Comparison of ENCODE assay signal across 14 mouse cellular contexts in the genomic region with DNA sequence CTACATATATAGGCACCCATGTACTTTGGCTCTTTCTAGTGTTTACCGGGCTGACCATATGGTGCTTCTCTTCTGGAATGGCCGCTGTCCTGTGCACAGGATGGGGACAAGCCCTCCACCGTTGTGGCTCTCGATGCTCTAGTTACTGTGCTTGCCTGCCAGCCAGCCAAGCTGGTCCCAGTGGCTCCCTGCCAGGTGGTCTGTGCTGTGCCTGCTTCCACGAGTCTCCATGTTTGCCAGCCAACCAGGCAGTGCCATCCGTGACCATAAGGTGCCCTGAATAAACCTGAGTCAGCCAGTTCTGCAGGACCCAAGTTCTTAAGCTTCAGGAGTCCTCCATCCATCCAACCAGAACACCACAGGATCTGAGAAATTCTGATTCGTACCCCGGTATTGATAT. TPM values are rescaled to one million over a fixed set of nuclear protein-coding genes. Genes with fewer than 3 reads are reported as not detected.
A peak's percentile ranks its signal among the peaks of the same experiment; 100 is the strongest.
DNase-seq lines count a peak whose midpoint lies in the region; ATAC-seq and TF ChIP-seq lines count a peak whose summit lies in the region.
"Had no signal": no experiment of that assay in that cellular context is flagged by ENCODE, and none has a peak within 500 bp of the region (broad histone marks: within the 10 kb centered on the region; RNA-seq: fewer than 3 reads in every experiment).

No protein-coding gene starts in this region.

- 58% methylated on average over 8 of the region's 8 CpGs for WGBS in hindbrain, postnatal 0 days
- 68% methylated on average over 8 of the region's 8 CpGs for WGBS in hindbrain, embryonic 14.5 days
- 51% methylated on average over 8 of the region's 8 CpGs for WGBS in forebrain, postnatal 0 days
- 86% methylated on average over 8 of the region's 8 CpGs for WGBS in kidney, embryonic 15.5 days

- no peak overlapping the region for H3K27ac ChIP-seq in hindbrain, postnatal 0 days
- no peak overlapping the region for H3K27ac ChIP-seq in hindbrain, embryonic 14.5 days
- H3K27ac ChIP-seq in forebrain, postnatal 0 days (ENCODE audit: low read depth, low read length): no peak overlapping the region
- no peak overlapping the region for H3K27ac ChIP-seq in kidney, embryonic 15.5 days
- H3K27ac ChIP-seq: hindbrain, embryonic 15.5 days; kidney, postnatal 0 days had no signal

- TF ChIP-seq CTCF in hindbrain, postnatal 0 days (IDR thresholded peaks at IDR 0.05; ENCODE audit: low read depth): no peak
- TF ChIP-seq CTCF in forebrain, postnatal 0 days (IDR thresholded peaks at IDR 0.05; ENCODE audit: low read depth): no peak

- no peak for ATAC-seq in hindbrain, postnatal 0 days
- ATAC-seq in hindbrain, embryonic 14.5 days (ENCODE audit: low FRiP score): no peak
- ATAC-seq in forebrain, postnatal 0 days: no peak; the same call in 1 of the 2 replicates
- ATAC-seq in kidney, embryonic 15.5 days (replicated peaks; ENCODE audit: low FRiP score): no peak

- H3K36me3 ChIP-seq in hindbrain, postnatal 0 days (ENCODE audit: insufficient read depth, low read length): no peaks in the 10 kb centered on the region
- no peaks in the 10 kb centered on the region for H3K36me3 ChIP-seq in hindbrain, embryonic 14.5 days (replicated peaks; ENCODE audit: control insufficient read depth, insufficient read depth)
- no peaks in the 10 kb centered on the region for H3K36me3 ChIP-seq in forebrain, postnatal 0 days (ENCODE audit: insufficient read depth)
- no peaks in the 10 kb centered on the region for H3K36me3 ChIP-seq in kidney, embryonic 15.5 days
- H3K36me3 ChIP-seq: heart, embryonic 13.5 days; hindbrain, embryonic 15.5 days had no signal

- no peak overlapping the region for H3K9ac ChIP-seq in hindbrain, postnatal 0 days (replicated peaks; ENCODE audit: low read length)
- H3K9ac ChIP-seq in hindbrain, embryonic 14.5 days: no peak overlapping the region
- H3K9ac ChIP-seq in forebrain, postnatal 0 days: no peak overlapping the region
- H3K9ac ChIP-seq in kidney, embryonic 15.5 days: no peak overlapping the region
- H3K9ac ChIP-seq: hindbrain, embryonic 15.5 days had no signal

- DNase-seq in hindbrain, postnatal 0 days (ENCODE audit: low spot score): peak; percentile 59
- no peak for DNase-seq in hindbrain, embryonic 14.5 days (ENCODE audit: low spot score)
- DNase-seq in right cerebral cortex, postnatal 10 days (ENCODE audit: low spot score in 2 of 2): peak; percentile 41 to 52
- no peak for DNase-seq in right cerebral cortex, postnatal 25 days
- DNase-seq in cerebellum, adult 8-10 months: peak; percentile 82
- DNase-seq in forebrain, postnatal 0 days: peak; percentile 32
- DNase-seq: thymus, postnatal 25 days had no signal

- H3K9me3 ChIP-seq in hindbrain, postnatal 0 days (ENCODE audit: low read length): no peaks in the 10 kb centered on the region
- no peaks in the 10 kb centered on the region for H3K9me3 ChIP-seq in hindbrain, embryonic 14.5 days (ENCODE audit: control insufficient read depth, low read length)
- no peaks in the 10 kb centered on the region for H3K9me3 ChIP-seq in forebrain, postnatal 0 days (ENCODE audit: low read length)
- H3K9me3 ChIP-seq in kidney, embryonic 15.5 days (replicated peaks): no peaks in the 10 kb centered on the region
- H3K9me3 ChIP-seq: heart, embryonic 13.5 days; hindbrain, embryonic 15.5 days had no signal

- no peak overlapping the region for H3K4me3 ChIP-seq in hindbrain, postnatal 0 days (ENCODE audit: low read length)
- H3K4me3 ChIP-seq in hindbrain, embryonic 14.5 days (replicated peaks; ENCODE audit: low read length): no peak overlapping the region
- H3K4me3 ChIP-seq in forebrain, postnatal 0 days (ENCODE audit: low read depth, low read length): no peak overlapping the region
- no peak overlapping the region for H3K4me3 ChIP-seq in kidney, embryonic 15.5 days (replicated peaks)
- H3K4me3 ChIP-seq: heart, embryonic 13.5 days; hindbrain, embryonic 15.5 days had no signal

- no peak overlapping the region for H3K4me2 ChIP-seq in hindbrain, postnatal 0 days (ENCODE audit: low read depth, low read length)
- no peak overlapping the region for H3K4me2 ChIP-seq in hindbrain, embryonic 14.5 days (replicated peaks)
- H3K4me2 ChIP-seq in forebrain, postnatal 0 days (ENCODE audit: low read depth): no peak overlapping the region
- H3K4me2 ChIP-seq in kidney, embryonic 15.5 days: no peak overlapping the region
- H3K4me2 ChIP-seq: heart, embryonic 13.5 days; hindbrain, embryonic 15.5 days had no signal

- no peaks in the 10 kb centered on the region for H3K27me3 ChIP-seq in hindbrain, postnatal 0 days (ENCODE audit: insufficient read depth, low read length)
- no peaks in the 10 kb centered on the region for H3K27me3 ChIP-seq in hindbrain, embryonic 14.5 days (ENCODE audit: control insufficient read depth, insufficient read depth, low read length)
- no peaks in the 10 kb centered on the region for H3K27me3 ChIP-seq in forebrain, postnatal 0 days (ENCODE audit: insufficient read depth, low read length)
- H3K27me3 ChIP-seq in kidney, embryonic 15.5 days: no peaks in the 10 kb centered on the region
- H3K27me3 ChIP-seq: heart, embryonic 13.5 days; hindbrain, embryonic 15.5 days had no signal

- no peaks in the 10 kb centered on the region for H3K4me1 ChIP-seq in hindbrain, postnatal 0 days (ENCODE audit: insufficient read depth, low read length)
- no peaks in the 10 kb centered on the region for H3K4me1 ChIP-seq in hindbrain, embryonic 14.5 days (replicated peaks; ENCODE audit: control insufficient read depth, insufficient read depth, low read length)
- no peaks in the 10 kb centered on the region for H3K4me1 ChIP-seq in forebrain, postnatal 0 days (ENCODE audit: insufficient read depth)
- peaks cover 19% of the 10 kb centered on the region for H3K4me1 ChIP-seq in kidney, embryonic 15.5 days
- H3K4me1 ChIP-seq: hindbrain, embryonic 15.5 days had no signal

RNA-seq across cellular contexts. Expression of a gene that starts 31.8 kb away (rescaled TPM):
- not detected in 2 replicates for total RNA-seq in hindbrain, postnatal 0 days (2014; rRNA removed)
- polyA plus RNA-seq in hindbrain, postnatal 0 days (2015; fragmentation: Nextera tagmentation; extraction: Ambion mirVana): not detected in 2 replicates
- not detected in 2 replicates for polyA plus RNA-seq in hindbrain, embryonic 14.5 days (2014; fragmentation: Nextera tagmentation; extraction: Ambion mirVana)
- total RNA-seq in forebrain, postnatal 0 days (2014; rRNA removed): not detected in 2 replicates
- polyA plus RNA-seq in forebrain, postnatal 0 days (2015; fragmentation: Nextera tagmentation; extraction: Ambion mirVana): not detected in 2 replicates
- not detected in 2 replicates for polyA plus RNA-seq in kidney, embryonic 15.5 days (2015; fragmentation: Nextera tagmentation; extraction: Ambion mirVana)
- total RNA-seq: left cerebral cortex, adult 8-10 months; liver, adult 2 months had no signal
- polyA plus RNA-seq: embryonic facial prominence, embryonic 14.5 days; heart, embryonic 13.5 days; hindbrain, embryonic 15.5 days; kidney, postnatal 0 days; liver, adult 2 months had no signal

RNA-seq across cellular contexts. Expression of a gene that starts 38.2 kb away (rescaled TPM):
- not detected in 2 replicates for total RNA-seq in hindbrain, postnatal 0 days (2014; rRNA removed)
- not detected in 2 replicates for polyA plus RNA-seq in hindbrain, postnatal 0 days (2015; fragmentation: Nextera tagmentation; extraction: Ambion mirVana)
- polyA plus RNA-seq in hindbrain, embryonic 14.5 days (2014; fragmentation: Nextera tagmentation; extraction: Ambion mirVana): not detected in 2 replicates
- not detected in 2 replicates for total RNA-seq in forebrain, postnatal 0 days (2014; rRNA removed)
- polyA plus RNA-seq in forebrain, postnatal 0 days (2015; fragmentation: Nextera tagmentation; extraction: Ambion mirVana): not detected in 2 replicates
- polyA plus RNA-seq in kidney, embryonic 15.5 days (2015; fragmentation: Nextera tagmentation; extraction: Ambion mirVana): not detected in 2 replicates
- total RNA-seq: left cerebral cortex, adult 8-10 months; liver, adult 2 months had no signal
- polyA plus RNA-seq: embryonic facial prominence, embryonic 14.5 days; heart, embryonic 13.5 days; hindbrain, embryonic 15.5 days; kidney, postnatal 0 days; liver, adult 2 months had no signal

RNA-seq across cellular contexts. Expression of a gene that starts 38.4 kb away (rescaled TPM):
- 22.7 and 25.4 TPM in 2 replicates for total RNA-seq in hindbrain, postnatal 0 days (2014; rRNA removed)
- polyA plus RNA-seq in hindbrain, postnatal 0 days (2015; fragmentation: Nextera tagmentation; extraction: Ambion mirVana): 17.2 and 19.9 TPM in 2 replicates
- 6.4 and 7.3 TPM in 2 replicates for polyA plus RNA-seq in hindbrain, embryonic 14.5 days (2014; fragmentation: Nextera tagmentation; extraction: Ambion mirVana)
- total RNA-seq in forebrain, postnatal 0 days (2014; rRNA removed): 5.6 and 6.6 TPM in 2 replicates
- polyA plus RNA-seq in forebrain, postnatal 0 days (2015; fragmentation: Nextera tagmentation; extraction: Ambion mirVana): 10.2 and 13.0 TPM in 2 replicates
- polyA plus RNA-seq in kidney, embryonic 15.5 days (2015; fragmentation: Nextera tagmentation; extraction: Ambion mirVana): 1.8 and 2.3 TPM in 2 replicates

RNA-seq across cellular contexts. Expression of a gene that starts 47.3 kb away (rescaled TPM):
- total RNA-seq in hindbrain, postnatal 0 days (2014; rRNA removed): 1.0 TPM in 1 of 2 replicates, not detected in the other
- 2.1 and 2.9 TPM in 2 replicates for polyA plus RNA-seq in hindbrain, postnatal 0 days (2015; fragmentation: Nextera tagmentation; extraction: Ambion mirVana)
- polyA plus RNA-seq in hindbrain, embryonic 14.5 days (2014; fragmentation: Nextera tagmentation; extraction: Ambion mirVana): not detected in 2 replicates
- 21.2 and 45.2 TPM in 2 replicates for total RNA-seq in forebrain, postnatal 0 days (2014; rRNA removed)
- 0.60 TPM in 1 of 2 replicates, not detected in the other for polyA plus RNA-seq in forebrain, postnatal 0 days (2015; fragmentation: Nextera tagmentation; extraction: Ambion mirVana)
- polyA plus RNA-seq in kidney, embryonic 15.5 days (2015; fragmentation: Nextera tagmentation; extraction: Ambion mirVana): 1.2 and 2.5 TPM in 2 replicates
- polyA plus RNA-seq: heart, embryonic 13.5 days; kidney, postnatal 0 days had no signal

RNA-seq across cellular contexts. Expression of a gene that starts 52.7 kb away (rescaled TPM):
- total RNA-seq in hindbrain, postnatal 0 days (2014; rRNA removed): 638 and 755 TPM in 2 replicates
- 400 and 402 TPM in 2 replicates for polyA plus RNA-seq in hindbrain, postnatal 0 days (2015; fragmentation: Nextera tagmentation; extraction: Ambion mirVana)
- 313 and 325 TPM in 2 replicates for polyA plus RNA-seq in hindbrain, embryonic 14.5 days (2014; fragmentation: Nextera tagmentation; extraction: Ambion mirVana)
- total RNA-seq in forebrain, postnatal 0 days (2014; rRNA removed): 243 and 366 TPM in 2 replicates
- 313 and 338 TPM in 2 replicates for polyA plus RNA-seq in forebrain, postnatal 0 days (2015; fragmentation: Nextera tagmentation; extraction: Ambion mirVana)
- polyA plus RNA-seq in kidney, embryonic 15.5 days (2015; fragmentation: Nextera tagmentation; extraction: Ambion mirVana): 294 and 312 TPM in 2 replicates

Comparison
In these comparisons a context has a peak if more than half of its experiments do, and no peak if none do; other contexts are left out.
1. DNase-seq: peak in hindbrain, postnatal 0 days (single experiment), right cerebral cortex, postnatal 10 days (2 of 2), cerebellum, adult 8-10 months (single experiment) and forebrain, postnatal 0 days (single experiment); none in hindbrain, embryonic 14.5 days (single experiment) and right cerebral cortex, postnatal 25 days (single experiment).